Comparison of ENCODE assay signal across 23 mouse cellular contexts in the genomic region with DNA sequence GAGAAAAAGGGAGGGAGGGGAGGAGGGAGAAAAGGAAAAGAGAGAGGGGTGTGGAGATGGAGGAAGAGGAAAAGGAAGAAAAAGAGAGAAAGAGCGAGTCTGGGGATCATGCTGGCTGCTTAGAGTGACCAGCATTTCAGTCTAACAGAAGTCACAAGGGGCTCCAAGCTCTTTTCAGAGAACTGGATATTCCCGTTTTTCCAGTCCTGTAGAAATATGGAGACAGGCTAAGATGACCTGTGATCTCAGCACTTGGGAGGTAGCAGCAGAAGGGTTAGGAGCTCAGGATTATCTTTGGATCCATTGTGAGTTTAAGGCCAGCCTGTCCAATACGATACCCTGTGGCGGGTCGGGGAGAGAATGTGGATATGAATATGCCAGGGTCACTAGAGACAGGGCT.
"Had no signal": no experiment of that assay in that cellular context is flagged by ENCODE, and none has a peak within 500 bp of the region (broad histone marks: within the 10 kb centered on the region; RNA-seq: fewer than 3 reads in every experiment).

No protein-coding gene starts in this region.

- H3K9me3 ChIP-seq: heart, embryonic 13.5 days; heart, embryonic 15.5 days; hindbrain, embryonic 13.5 days; hindbrain, embryonic 15.5 days; limb, embryonic 13.5 days; limb, embryonic 15.5 days; liver, embryonic 12.5 days had no signal

- H3K4me3 ChIP-seq: heart, adult 2 months; heart, embryonic 13.5 days; heart, embryonic 15.5 days; hindbrain, embryonic 13.5 days; hindbrain, embryonic 15.5 days; limb, embryonic 13.5 days; limb, embryonic 15.5 days; liver, embryonic 12.5 days had no signal

- H3K4me2 ChIP-seq: heart, embryonic 11.5 days; heart, embryonic 13.5 days; heart, embryonic 15.5 days; hindbrain, embryonic 13.5 days; hindbrain, embryonic 15.5 days; limb, embryonic 13.5 days; limb, embryonic 15.5 days; liver, embryonic 12.5 days had no signal

- ATAC-seq: hindbrain, postnatal 0 days; liver, embryonic 12.5 days had no signal

- H3K36me3 ChIP-seq: heart, embryonic 13.5 days; heart, embryonic 15.5 days; hindbrain, embryonic 13.5 days; hindbrain, embryonic 15.5 days; limb, embryonic 13.5 days; limb, embryonic 15.5 days; liver, embryonic 12.5 days had no signal

- H3K9ac ChIP-seq: heart, embryonic 13.5 days; heart, embryonic 15.5 days; hindbrain, embryonic 13.5 days; hindbrain, embryonic 15.5 days; limb, embryonic 13.5 days; limb, embryonic 15.5 days; liver, embryonic 12.5 days; liver, embryonic 14.5 days had no signal

- H3K27ac ChIP-seq: heart, adult 2 months; heart, embryonic 13.5 days; heart, embryonic 15.5 days; hindbrain, embryonic 13.5 days; hindbrain, embryonic 15.5 days; hindbrain, postnatal 0 days; limb, embryonic 13.5 days; limb, embryonic 15.5 days; liver, embryonic 12.5 days; liver, embryonic 14.5 days had no signal

- H3K27me3 ChIP-seq: heart, embryonic 15.5 days; hindbrain, embryonic 13.5 days; hindbrain, embryonic 15.5 days had no signal

- DNase-seq: gastrocnemius, postnatal 14 days; gastrocnemius, postnatal 36 days; heart, adult 11 months; heart, adult 2 months; heart, postnatal 14 days; heart, postnatal 36 days; kidney, adult 11 months; kidney, adult 8-10 months; kidney, postnatal 10 days; kidney, postnatal 25 days; layer of hippocampus, adult 9-11 months; layer of hippocampus, postnatal 36 days; left cerebral cortex, postnatal 4 days had no signal
